Mouse (Mus musculus): ENCODE results near the gene Ap1g1.

DNA sequence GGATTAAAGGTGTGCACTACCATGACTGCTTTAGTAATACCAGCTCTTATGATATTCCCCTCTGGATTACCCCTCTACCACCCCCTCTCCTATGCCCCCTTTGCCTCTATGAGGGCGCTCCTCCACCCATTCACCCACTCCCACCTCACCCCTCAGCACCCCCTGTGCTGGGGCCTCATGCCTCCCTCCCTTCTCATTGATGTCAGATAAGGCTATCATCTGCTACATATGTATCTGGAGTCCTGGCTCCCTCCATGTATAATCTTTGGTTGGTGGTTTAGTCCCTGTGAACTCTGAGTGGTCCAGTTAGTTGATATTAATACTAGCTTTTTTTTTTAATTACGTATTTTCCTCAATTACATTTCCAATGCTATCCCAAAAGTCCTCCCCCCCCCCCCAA lies 61.5 kb downstream of the Ap1g1 start:
- TF ChIP-seq MAFK (IDR thresholded peaks at IDR 0.05; ENCODE audit: insufficient read depth, low read depth, low read length) (no peak), HCFC1 (IDR thresholded peaks at IDR 0.05; ENCODE audit: borderline replicate concordance, insufficient read depth, low read length) (no peak), ZC3H11A (IDR thresholded peaks at IDR 0.05; ENCODE audit: borderline replicate concordance, low read depth, low read length) (no peak)

Measured in ES-E14 (cell line).